Mouse (Mus musculus) embryonic facial prominence, embryonic 11.5 days (tissue): ENCODE data around the gene Gabbr2. TPM values are rescaled to one million over a fixed set of nuclear protein-coding genes. Genes with fewer than 3 reads are reported as not detected.

Experiments
- ATAC-seq: fragments of 200-750 bp; cut with Nextera tagmentation; replicated peaks from 2 replicates; pipeline ENCODE4 v1.8.0; 2017; ENCODE audit warnings: low read depth; ENCODE audit not compliant: insufficient number of reproducible peaks, low FRiP score, low TSS enrichment
- DNase-seq: peaks from one replicate; pipeline ENCODE4 v3.0.0-alpha.2; 2015; ENCODE audit warnings: low spot score
- H3K27ac ChIP-seq: fragments of 300-500 bp; sonication (generic); replicated peaks from 2 replicates; pipeline ENCODE4 v1.5.1; 2014; ENCODE audit warnings: mild to moderate bottlenecking, low read depth, low read length, control low read depth
- H3K27me3 ChIP-seq: fragments of 300-500 bp; sonication (generic); 2 replicates; pipeline ENCODE4 v1.6.1; 2014; ENCODE audit warnings: mild to moderate bottlenecking, low read length, moderate library complexity, mixed read lengths; ENCODE audit not compliant: control insufficient read depth, insufficient read depth
- H3K36me3 ChIP-seq: fragments of 300-500 bp; sonication (generic); replicated peaks from 2 replicates; pipeline ENCODE4 v1.6.1; 2014; ENCODE audit warnings: low read depth, mild to moderate bottlenecking, low read length, moderate library complexity, mixed read lengths; ENCODE audit not compliant: control insufficient read depth, insufficient read depth
- H3K4me1 ChIP-seq: fragments of 300-500 bp; sonication (generic); 2 replicates; pipeline ENCODE4 v1.6.1; 2014; ENCODE audit warnings: low read length, mixed read lengths; ENCODE audit not compliant: control insufficient read depth, insufficient read depth
- H3K4me2 ChIP-seq: fragments of 300-500 bp; sonication (generic); 2 replicates; pipeline ENCODE4 v1.6.1; 2014; ENCODE audit warnings: low read depth, mild to moderate bottlenecking, control low read depth, low read length, moderate library complexity
- H3K4me3 ChIP-seq: fragments of 300-500 bp; sonication (generic); 2 replicates; pipeline ENCODE4 v1.5.1; 2014; ENCODE audit warnings: low read depth, low read length, control low read depth
- H3K9ac ChIP-seq: fragments of 300-500 bp; sonication (generic); replicated peaks from 2 replicates; pipeline ENCODE4 v1.6.1; 2014; ENCODE audit warnings: mild to moderate bottlenecking, control low read depth, low read length
- H3K9me3 ChIP-seq: fragments of 300-500 bp; sonication (generic); replicated peaks from 2 replicates; pipeline ENCODE4 v1.6.1; 2016; ENCODE audit warnings: mild to moderate bottlenecking, low read length, inconsistent platforms, mixed read lengths; ENCODE audit not compliant: control insufficient read depth
- WGBS: fragments of 180-500 bp; shearing (Covaris S2); extraction: QIAGEN DNeasy Blood & Tissue Kit; methylation state at CpG from one replicate; pipeline ENCODE4 v1.1.7; 2014; 5-methylcytosine and 5-hydroxymethylcytosine counted together
- polyA plus RNA-seq: library from polyadenylated mRNA; unstranded; fragments of >200 nt; fragmentation: Nextera tagmentation; extraction: Ambion mirVana; gene quantifications from 2 replicates; pipeline ENCODE4 v1.2.1, GENCODE M21; 2014

Gene Gabbr2
- polyA plus RNA-seq, 1 experiment from 2014 or later, result 0.25 TPM

DNA sequence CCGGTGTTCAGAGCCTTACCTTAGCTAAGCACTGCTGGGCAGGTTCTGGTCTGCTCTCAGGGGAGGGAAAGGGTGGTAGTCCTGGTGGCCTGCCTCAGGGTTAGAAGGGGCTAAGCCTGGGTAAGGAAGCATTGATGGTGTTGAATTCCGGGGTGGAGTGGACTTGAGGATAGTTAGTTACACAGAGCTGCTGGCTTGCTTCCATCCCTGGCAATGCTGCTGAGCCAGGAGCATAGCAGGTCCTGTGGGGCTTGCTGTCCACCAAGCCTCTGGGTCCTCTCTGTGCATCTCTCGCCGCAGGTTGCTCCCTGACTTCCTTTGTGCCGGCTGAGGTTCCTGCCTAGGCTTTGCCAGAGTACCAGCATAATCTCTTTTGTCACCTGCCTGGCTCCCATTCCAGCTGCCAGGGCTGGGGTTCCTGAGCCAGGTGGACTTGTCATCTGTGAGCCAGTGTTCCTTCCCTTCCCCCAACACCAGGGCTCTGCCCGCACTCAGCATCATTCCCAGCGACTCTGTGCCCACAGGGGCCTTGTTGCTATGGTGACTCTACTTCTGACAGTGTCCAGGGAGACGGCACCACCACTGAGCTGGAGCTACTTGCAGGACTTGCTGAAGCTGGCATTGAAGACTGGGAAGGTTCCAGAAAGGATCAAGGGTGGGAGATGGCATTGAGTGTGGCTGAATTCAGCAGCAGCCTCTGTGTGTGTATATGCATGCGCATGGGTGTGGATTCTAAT, 262.2 kb downstream of the Gabbr2 start:
- no peak overlapping the region for H3K9ac ChIP-seq
- 49% methylated on average over 9 of the region's 9 CpGs for WGBS
- H3K9me3 ChIP-seq, result no peaks in the 10 kb centered on the region
- H3K36me3 ChIP-seq, result no peaks in the 10 kb centered on the region
- H3K4me3 ChIP-seq, result no peak overlapping the region
- no peak for ATAC-seq
- no peaks in the 10 kb centered on the region; the same call in 1 of the 2 replicates for H3K4me1 ChIP-seq
- no peaks in the 10 kb centered on the region for H3K27me3 ChIP-seq
- no peak for DNase-seq
- H3K4me2 ChIP-seq, result no peak overlapping the region
- H3K27ac ChIP-seq, result no peak overlapping the region

DNA sequence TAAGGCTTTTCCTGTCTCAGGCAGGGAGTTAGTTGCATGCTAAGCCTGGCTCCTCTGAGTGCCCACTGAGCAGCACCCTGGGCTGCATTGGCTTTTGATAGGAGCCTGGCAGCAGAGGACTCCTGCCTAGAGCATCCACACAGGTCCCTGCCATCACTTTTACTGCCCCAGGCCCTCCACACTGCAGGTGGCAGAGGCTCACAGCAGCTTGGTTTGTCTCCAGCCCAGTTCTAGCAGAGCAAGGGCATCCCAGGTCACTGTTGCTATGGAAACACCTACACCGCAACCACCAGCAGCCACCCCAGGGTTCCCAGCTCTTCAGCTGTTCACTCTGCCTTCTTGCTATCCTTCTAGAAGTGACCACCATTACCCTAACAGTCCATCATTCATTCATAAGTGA, 263.4 kb downstream of the Gabbr2 start:
- 0 out of 2 replicates have a peak, but pooled peaks have one; percentile 24 for ATAC-seq
- no peak overlapping the region for H3K27ac ChIP-seq
- H3K9ac ChIP-seq, result no peak overlapping the region
- H3K9me3 ChIP-seq, result no peaks in the 10 kb centered on the region
- H3K27me3 ChIP-seq, result no peaks in the 10 kb centered on the region
- no peaks in the 10 kb centered on the region; the same call in 1 of the 2 replicates for H3K4me1 ChIP-seq
- no peaks in the 10 kb centered on the region for H3K36me3 ChIP-seq
- H3K4me2 ChIP-seq, result no peak overlapping the region
- WGBS, result 19% methylated on average over 1 of the region's 1 CpGs
- peak; percentile 47 for DNase-seq
- H3K4me3 ChIP-seq, result no peak overlapping the region

GRCm38 (mm10) chr4:46727153-46727552, 264.5 kb downstream of the Gabbr2 start:
- no peaks in the 10 kb centered on the region for H3K27me3 ChIP-seq
- DNase-seq, result no peak
- H3K36me3 ChIP-seq, result no peaks in the 10 kb centered on the region
- no peak overlapping the region for H3K27ac ChIP-seq
- no peaks in the 10 kb centered on the region for H3K9me3 ChIP-seq
- H3K4me3 ChIP-seq, result no peak overlapping the region
- no peaks in the 10 kb centered on the region; the same call in 1 of the 2 replicates for H3K4me1 ChIP-seq
- ATAC-seq, result no peak
- H3K9ac ChIP-seq, result no peak overlapping the region
- H3K4me2 ChIP-seq, result no peak overlapping the region
- 84% methylated on average over 11 of the region's 11 CpGs for WGBS

- Histone ChIP-seq H3K4me3 (no peak overlapping the region), H3K4me1 (no peaks in the 10 kb centered on the region), H3K4me2 (no peak overlapping the region), H3K9ac (no peak overlapping the region), H3K9me3 (no peaks in the 10 kb centered on the region), H3K27ac (no peak overlapping the region), H3K36me3 (no peaks in the 10 kb centered on the region), H3K27me3 (no peaks in the 10 kb centered on the region)
- DNase-seq (no peak), ATAC-seq (no peak)
- 87% methylated on average over 16 of the region's 16 CpGs for WGBS
These were observed 270.7 kb downstream of the Gabbr2 start for GRCm38 (mm10) chr4:46720821-46721557.

DNA sequence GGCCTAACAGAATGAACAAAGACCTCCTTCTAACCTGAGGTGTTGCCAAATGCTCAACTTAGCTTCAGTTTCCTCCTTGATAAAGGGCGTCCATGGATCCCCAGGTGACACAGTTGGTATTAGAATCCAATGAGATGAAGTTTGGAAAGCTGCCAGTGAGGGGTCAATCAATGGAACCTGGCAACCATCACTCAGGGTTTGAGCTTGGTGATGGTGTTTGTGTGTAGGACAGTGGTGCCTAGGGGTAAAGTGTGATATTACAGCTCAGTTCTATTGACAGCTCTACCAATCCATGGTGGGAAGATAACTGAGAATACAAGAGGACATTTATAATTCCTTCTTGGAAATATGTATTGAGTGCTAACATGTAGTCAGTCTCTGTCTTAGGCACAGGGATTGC, 271.6 kb downstream of the Gabbr2 start:
- H3K27me3 ChIP-seq, result no peaks in the 10 kb centered on the region
- no peak overlapping the region for H3K4me2 ChIP-seq
- ATAC-seq (no peak), DNase-seq (no peak)
- no peaks in the 10 kb centered on the region for H3K4me1 ChIP-seq
- H3K27ac ChIP-seq, result no peak overlapping the region
- H3K9me3 ChIP-seq, result no peaks in the 10 kb centered on the region
- WGBS, result 62% methylated on average over 1 of the region's 1 CpGs
- no peak overlapping the region for H3K9ac ChIP-seq
- no peaks in the 10 kb centered on the region for H3K36me3 ChIP-seq
- no peak overlapping the region for H3K4me3 ChIP-seq

GRCm38 (mm10) chr4:46718624-46719023, 273.0 kb downstream of the Gabbr2 start:
- Histone ChIP-seq H3K4me2 (no peak overlapping the region), H3K9ac (no peak overlapping the region), H3K4me3 (no peak overlapping the region), H3K27ac (no peak overlapping the region), H3K4me1 (no peaks in the 10 kb centered on the region), H3K36me3 (no peaks in the 10 kb centered on the region), H3K27me3 (no peaks in the 10 kb centered on the region), H3K9me3 (no peaks in the 10 kb centered on the region)
- DNase-seq (no peak), ATAC-seq (no peak)
- WGBS, result 42% methylated on average over 7 of the region's 7 CpGs

- no peak for DNase-seq
- H3K36me3 ChIP-seq, result no peaks in the 10 kb centered on the region
- no peaks in the 10 kb centered on the region for H3K4me1 ChIP-seq
- H3K4me2 ChIP-seq, result no peak overlapping the region
- H3K27ac ChIP-seq, result no peak overlapping the region
- 36% methylated on average over 5 of the region's 5 CpGs for WGBS
- H3K9ac ChIP-seq, result no peak overlapping the region
- H3K9me3 ChIP-seq, result no peaks in the 10 kb centered on the region
- H3K27me3 ChIP-seq, result no peaks in the 10 kb centered on the region
- ATAC-seq, result no peak
- no peak overlapping the region for H3K4me3 ChIP-seq
These were observed 274.5 kb downstream of the Gabbr2 start for GRCm38 (mm10) chr4:46717156-46717555.

DNA sequence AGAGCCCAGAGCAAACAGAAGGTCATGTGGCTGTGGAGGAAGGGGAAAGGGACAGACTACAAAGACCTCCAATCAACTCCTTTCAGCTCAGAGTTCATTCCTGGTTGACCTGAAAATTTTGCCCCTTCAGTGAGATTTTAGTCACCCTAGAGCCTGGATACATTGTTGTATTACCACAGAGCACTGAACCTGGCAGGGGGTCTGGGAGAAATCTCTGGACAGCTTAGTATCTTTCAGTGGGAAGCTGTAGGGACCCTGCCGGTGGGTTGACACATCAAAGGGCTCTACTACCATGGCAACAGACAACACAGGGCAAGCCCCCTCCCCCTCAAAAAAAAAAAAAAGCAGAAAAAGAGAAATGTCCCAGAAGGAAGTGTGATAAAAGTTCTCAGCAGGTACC, 275.3 kb downstream of the Gabbr2 start:
- H3K27ac ChIP-seq, result no peak overlapping the region
- DNase-seq, result no peak
- no peak overlapping the region for H3K4me3 ChIP-seq
- H3K9ac ChIP-seq, result no peak overlapping the region
- H3K36me3 ChIP-seq, result no peaks in the 10 kb centered on the region
- H3K27me3 ChIP-seq, result no peaks in the 10 kb centered on the region
- no peaks in the 10 kb centered on the region for H3K9me3 ChIP-seq
- 0 out of 2 replicates have a peak, but pooled peaks have one; percentile 56 for ATAC-seq
- no peak overlapping the region for H3K4me2 ChIP-seq
- 0% methylated on average over 1 of the region's 1 CpGs for WGBS
- no peaks in the 10 kb centered on the region for H3K4me1 ChIP-seq
